Mouse (Mus musculus) embryonic facial prominence, embryonic 15.5 days (tissue): ENCODE data around the gene Fhit. TPM values are rescaled to one million over a fixed set of nuclear protein-coding genes. Genes with fewer than 3 reads are reported as not detected.

Experiments used
- ATAC-seq: fragments of 200-750 bp; cut with Nextera tagmentation; 2 replicates; pipeline ENCODE4 v1.8.0; 2017; ENCODE audit warnings: low read depth, moderate TSS enrichment; ENCODE audit not compliant: insufficient number of reproducible peaks, low FRiP score, low TSS enrichment
- H3K27ac ChIP-seq: fragments of 300-500 bp; sonication (generic); replicated peaks from 2 replicates; pipeline ENCODE4 v1.5.1; 2015; ENCODE audit warnings: mild to moderate bottlenecking, inconsistent platforms
- H3K27me3 ChIP-seq: fragments of 300-500 bp; sonication (generic); 2 replicates; pipeline ENCODE4 v1.6.1; 2015; ENCODE audit warnings: inconsistent platforms
- H3K36me3 ChIP-seq: fragments of 300-500 bp; sonication (generic); 2 replicates; pipeline ENCODE4 v1.6.1; 2015; ENCODE audit warnings: mild to moderate bottlenecking, inconsistent platforms
- H3K4me1 ChIP-seq: fragments of 300-500 bp; sonication (generic); 2 replicates; pipeline ENCODE4 v1.6.1; 2015; ENCODE audit warnings: inconsistent platforms
- H3K4me2 ChIP-seq: fragments of 300-500 bp; sonication (generic); replicated peaks from 2 replicates; pipeline ENCODE4 v1.6.1; 2015; ENCODE audit warnings: mild to moderate bottlenecking, inconsistent platforms
- H3K4me3 ChIP-seq: fragments of 300-500 bp; sonication (generic); replicated peaks from 2 replicates; pipeline ENCODE4 v1.5.1; 2015; ENCODE audit warnings: mild to moderate bottlenecking, inconsistent platforms
- H3K9ac ChIP-seq: fragments of 300-500 bp; sonication (generic); 2 replicates; pipeline ENCODE4 v1.6.1; 2015; ENCODE audit warnings: inconsistent platforms
- H3K9me3 ChIP-seq: fragments of 300-500 bp; sonication (generic); replicated peaks from 2 replicates; pipeline ENCODE4 v1.6.1; 2016; ENCODE audit warnings: inconsistent platforms
- WGBS: fragments of 180-500 bp; shearing (Covaris S2); methylation state at CpG from one replicate; pipeline ENCODE4 v1.1.7; 2015; 5-methylcytosine and 5-hydroxymethylcytosine counted together
- polyA plus RNA-seq: library from polyadenylated mRNA; unstranded; fragments of >200 nt; fragmentation: Nextera tagmentation; extraction: Ambion mirVana; gene quantifications from 2 replicates; pipeline ENCODE4 v1.2.1, GENCODE M21; 2015

The Fhit gene
- polyA plus RNA-seq, 1 experiment from 2014 or later, result 8.7 TPM

DNA sequence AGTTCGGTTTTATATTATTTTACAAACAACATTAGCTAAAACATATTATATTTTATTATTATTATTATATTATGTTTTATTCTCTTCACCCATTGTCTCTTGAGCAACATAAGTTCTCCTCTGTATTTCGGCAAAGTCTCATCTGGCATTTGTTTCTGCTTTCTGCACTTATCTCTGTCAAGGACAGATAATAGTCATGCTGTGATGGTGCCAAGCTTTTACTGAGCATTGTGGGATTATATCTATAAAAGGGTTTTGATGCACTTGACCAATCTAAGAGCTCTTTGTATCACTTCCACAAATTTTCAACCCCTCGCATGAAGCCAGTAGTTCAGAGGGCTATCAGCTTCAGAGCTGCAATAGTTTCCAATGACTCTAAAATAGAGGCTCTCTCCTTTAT lies 845.1 kb downstream of the Fhit start:
- H3K4me3 ChIP-seq, result no peak overlapping the region
- ATAC-seq, result no peak
- H3K9ac ChIP-seq, result no peak overlapping the region
- no peak overlapping the region for H3K4me2 ChIP-seq
- WGBS, result 89% methylated on average over 3 of the region's 3 CpGs
- no peaks in the 10 kb centered on the region for H3K36me3 ChIP-seq
- H3K27ac ChIP-seq, result no peak overlapping the region
- H3K4me1 ChIP-seq, result no peaks in the 10 kb centered on the region
- H3K9me3 ChIP-seq, result no peaks in the 10 kb centered on the region
- no peaks in the 10 kb centered on the region for H3K27me3 ChIP-seq

- Histone ChIP-seq H3K4me3 (no peak overlapping the region), H3K9me3 (no peaks in the 10 kb centered on the region), H3K36me3 (no peaks in the 10 kb centered on the region), H3K27me3 (no peaks in the 10 kb centered on the region), H3K4me2 (no peak overlapping the region), H3K27ac (no peak overlapping the region), H3K9ac (no peak overlapping the region), H3K4me1 (no peaks in the 10 kb centered on the region)
- no peak for ATAC-seq
- 88% methylated on average over 1 of the region's 1 CpGs for WGBS
These were observed 849.6 kb downstream of the Fhit start for GRCm38 (mm10) chr14:10312190-10312589.

GRCm38 (mm10) chr14:10305286-10305685 lies 856.5 kb downstream of the Fhit start:
- Histone ChIP-seq H3K4me1 (no peaks in the 10 kb centered on the region), H3K9ac (no peak overlapping the region), H3K4me3 (no peak overlapping the region), H3K27ac (no peak overlapping the region), H3K27me3 (no peaks in the 10 kb centered on the region), H3K4me2 (no peak overlapping the region), H3K36me3 (no peaks in the 10 kb centered on the region), H3K9me3 (no peaks in the 10 kb centered on the region)
- ATAC-seq, result no peak

DNA sequence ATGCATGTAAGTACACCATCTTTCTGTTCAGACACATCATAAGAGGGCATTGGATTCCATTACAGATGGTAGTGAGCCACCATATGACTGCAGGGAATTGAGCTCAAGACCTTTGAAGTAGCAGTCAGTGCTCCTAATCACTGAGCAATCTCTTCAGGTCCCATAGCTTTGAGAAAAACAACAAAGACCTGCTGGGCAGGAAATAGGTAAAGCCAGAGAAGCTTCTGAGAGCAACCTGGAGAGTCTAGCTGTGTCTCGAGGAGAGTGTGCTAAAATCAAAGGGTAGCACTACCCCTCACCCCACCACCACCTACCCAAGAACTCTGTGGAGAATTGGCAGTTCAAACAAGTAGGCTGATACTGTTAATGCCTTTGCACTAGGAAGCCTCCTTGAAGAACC lies 860.3 kb downstream of the Fhit start:
- Histone ChIP-seq H3K4me2 (no peak overlapping the region), H3K27me3 (no peaks in the 10 kb centered on the region), H3K27ac (no peak overlapping the region), H3K9ac (no peak overlapping the region), H3K9me3 (no peaks in the 10 kb centered on the region), H3K36me3 (no peaks in the 10 kb centered on the region), H3K4me1 (no peaks in the 10 kb centered on the region), H3K4me3 (no peak overlapping the region)
- ATAC-seq, result no peak
- 44% methylated on average over 1 of the region's 1 CpGs for WGBS

- H3K4me1 ChIP-seq, result no peaks in the 10 kb centered on the region
- H3K4me3 ChIP-seq, result no peak overlapping the region
- H3K4me2 ChIP-seq, result no peak overlapping the region
- H3K9ac ChIP-seq, result no peak overlapping the region
- H3K36me3 ChIP-seq, result no peaks in the 10 kb centered on the region
- H3K9me3 ChIP-seq, result no peaks in the 10 kb centered on the region
- H3K27me3 ChIP-seq, result no peaks in the 10 kb centered on the region
- no peak for ATAC-seq
- 67% methylated on average over 3 of the region's 3 CpGs for WGBS
- no peak overlapping the region for H3K27ac ChIP-seq
These were observed 860.9 kb downstream of the Fhit start for GRCm38 (mm10) chr14:10300914-10301313.

DNA sequence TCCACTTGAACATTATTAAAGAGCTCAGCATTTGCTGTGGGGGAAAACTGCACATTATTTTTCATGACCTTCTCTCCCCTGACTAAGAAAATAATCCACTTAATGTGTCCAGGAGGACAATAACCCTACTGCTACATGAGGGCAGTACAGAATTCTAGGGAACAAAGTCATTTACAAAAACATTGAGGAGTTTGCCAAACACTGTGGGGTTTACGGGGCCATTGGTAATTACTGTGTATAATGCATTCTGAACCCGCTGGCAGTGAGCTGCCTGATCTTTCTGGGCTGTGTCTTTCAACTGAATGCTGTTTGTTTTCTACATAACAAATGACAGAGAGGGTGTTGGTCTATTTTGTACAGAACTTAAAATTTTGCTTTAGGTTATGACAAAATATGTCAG lies 862.8 kb downstream of the Fhit start:
- 54% methylated on average over 2 of the region's 2 CpGs for WGBS
- no peak overlapping the region for H3K27ac ChIP-seq
- no peaks in the 10 kb centered on the region for H3K27me3 ChIP-seq
- H3K36me3 ChIP-seq, result no peaks in the 10 kb centered on the region
- H3K4me2 ChIP-seq, result no peak overlapping the region
- H3K9ac ChIP-seq, result no peak overlapping the region
- H3K9me3 ChIP-seq, result no peaks in the 10 kb centered on the region
- no peaks in the 10 kb centered on the region for H3K4me1 ChIP-seq
- no peak overlapping the region for H3K4me3 ChIP-seq
- no peak for ATAC-seq

DNA sequence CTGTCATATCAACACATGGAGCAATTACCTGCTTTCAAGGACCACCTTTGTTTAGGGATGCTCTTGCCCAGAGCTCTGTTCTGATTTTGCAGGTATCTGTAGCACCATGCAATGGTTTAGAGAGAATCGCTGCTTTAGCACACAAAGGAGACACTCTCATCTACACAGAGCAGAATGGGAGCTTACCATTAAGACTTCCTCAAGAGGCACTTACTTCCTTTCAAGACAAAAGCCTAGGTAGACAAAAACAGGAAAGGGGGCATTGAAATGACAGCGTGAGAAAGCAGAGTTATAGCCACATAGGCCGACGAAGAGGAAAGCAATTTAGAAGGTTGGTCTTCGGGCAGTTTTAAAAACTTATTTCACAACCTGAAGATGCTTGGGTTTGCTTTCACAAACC lies 872.8 kb downstream of the Fhit start:
- Histone ChIP-seq H3K4me1 (no peaks in the 10 kb centered on the region), H3K4me2 (no peak overlapping the region), H3K27ac (no peak overlapping the region), H3K9ac (no peak overlapping the region), H3K27me3 (no peaks in the 10 kb centered on the region), H3K36me3 (no peaks in the 10 kb centered on the region), H3K4me3 (no peak overlapping the region), H3K9me3 (no peaks in the 10 kb centered on the region)
- no peak for ATAC-seq
- 90% methylated on average over 5 of the region's 5 CpGs for WGBS

GRCm38 (mm10) chr14:10286027-10286426 lies 875.8 kb downstream of the Fhit start:
- Histone ChIP-seq H3K9ac (no peak overlapping the region), H3K27me3 (no peaks in the 10 kb centered on the region), H3K9me3 (no peaks in the 10 kb centered on the region), H3K36me3 (no peaks in the 10 kb centered on the region), H3K27ac (no peak overlapping the region), H3K4me3 (no peak overlapping the region), H3K4me1 (no peaks in the 10 kb centered on the region), H3K4me2 (no peak overlapping the region)
- no peak for ATAC-seq
- 83% methylated on average over 6 of the region's 6 CpGs for WGBS

DNA sequence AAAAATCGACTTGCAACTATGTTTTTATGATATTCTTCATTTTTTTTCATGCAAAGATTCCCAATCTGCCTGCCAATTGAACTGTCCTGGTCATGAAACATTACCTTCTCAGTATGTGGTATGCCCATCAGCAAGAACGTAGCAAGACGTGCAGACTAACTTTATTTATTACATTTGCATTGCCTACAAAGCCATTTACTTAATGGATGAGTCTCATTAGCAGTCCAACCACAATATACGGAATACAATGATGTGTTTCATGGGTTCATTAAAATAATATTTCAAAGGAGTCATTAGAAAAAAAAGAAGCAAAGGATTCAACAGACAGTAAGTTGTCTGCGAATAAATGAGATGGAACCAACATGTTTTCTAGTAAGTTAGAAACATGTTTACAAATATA lies 933.1 kb downstream of the Fhit start:
- Histone ChIP-seq H3K27ac (no peak overlapping the region), H3K4me1 (no peaks in the 10 kb centered on the region), H3K9me3 (no peaks in the 10 kb centered on the region), H3K4me2 (no peak overlapping the region), H3K36me3 (no peaks in the 10 kb centered on the region), H3K9ac (no peak overlapping the region), H3K27me3 (no peaks in the 10 kb centered on the region), H3K4me3 (no peak overlapping the region)
- WGBS, result 70% methylated on average over 5 of the region's 5 CpGs
- no peak for ATAC-seq

- no peak for ATAC-seq
- H3K27me3 ChIP-seq, result no peaks in the 10 kb centered on the region
- no peak overlapping the region for H3K4me2 ChIP-seq
- H3K4me3 ChIP-seq, result no peak overlapping the region
- no peak overlapping the region for H3K9ac ChIP-seq
- H3K27ac ChIP-seq, result no peak overlapping the region
- no peaks in the 10 kb centered on the region for H3K4me1 ChIP-seq
- no peaks in the 10 kb centered on the region for H3K9me3 ChIP-seq
- WGBS, result 73% methylated on average over 2 of the region's 2 CpGs
- H3K36me3 ChIP-seq, result no peaks in the 10 kb centered on the region
These were observed 940.0 kb downstream of the Fhit start for GRCm38 (mm10) chr14:10221847-10222246.

GRCm38 (mm10) chr14:10213216-10213615 lies 948.6 kb downstream of the Fhit start:
- Histone ChIP-seq H3K4me3 (no peak overlapping the region), H3K27me3 (no peaks in the 10 kb centered on the region), H3K36me3 (no peaks in the 10 kb centered on the region), H3K4me1 (no peaks in the 10 kb centered on the region), H3K4me2 (no peak overlapping the region), H3K9ac (no peak overlapping the region), H3K27ac (no peak overlapping the region), H3K9me3 (no peaks in the 10 kb centered on the region)
- ATAC-seq, result no peak
- WGBS, result 57% methylated on average over 4 of the region's 4 CpGs

GRCm38 (mm10) chr14:10211184-10211583 lies 950.7 kb downstream of the Fhit start:
- no peaks in the 10 kb centered on the region for H3K4me1 ChIP-seq
- no peak overlapping the region for H3K27ac ChIP-seq
- 55% methylated on average over 5 of the region's 5 CpGs for WGBS
- ATAC-seq, result no peak
- H3K36me3 ChIP-seq, result no peaks in the 10 kb centered on the region
- H3K4me3 ChIP-seq, result no peak overlapping the region
- H3K9ac ChIP-seq, result no peak overlapping the region
- no peak overlapping the region for H3K4me2 ChIP-seq
- no peaks in the 10 kb centered on the region for H3K27me3 ChIP-seq
- no peaks in the 10 kb centered on the region for H3K9me3 ChIP-seq
